Mouse (Mus musculus): ENCODE measurements around the gene Erfe. TPM values are rescaled to one million over a fixed set of nuclear protein-coding genes. Genes with fewer than 3 reads are reported as not detected.

Erfe gene
- polyA plus RNA-seq, 2 experiments, result 1.5 to 2.1 TPM

GRCm38 (mm10) chr1:91346892-91347291 lies 19.3 kb upstream of the Erfe start:
- ATAC-seq (ENCODE audit: low FRiP score, low read depth), result peak; percentile 58; the same call in 1 of the 2 replicates
- Histone ChIP-seq H3K27me3 (ENCODE audit: control insufficient read depth, insufficient read depth, low read length) (peaks cover 44% of the 10 kb centered on the region), H3K4me3 (replicated peaks; ENCODE audit: low read length) (no peak overlapping the region), H3K4me2 (replicated peaks; ENCODE audit: low read depth, low read length, severe bottlenecking) (no peak overlapping the region), H3K36me3 (ENCODE audit: control insufficient read depth, insufficient read depth, low read length) (no peaks in the 10 kb centered on the region), H3K27ac (replicated peaks; ENCODE audit: low read depth, low read length) (no peak overlapping the region), H3K9ac (ENCODE audit: low read depth, low read length, severe bottlenecking) (no peak overlapping the region), H3K9me3 (ENCODE audit: control insufficient read depth, low read length) (no peaks in the 10 kb centered on the region), H3K4me1 (ENCODE audit: control insufficient read depth, insufficient read depth, low read length) (no peaks in the 10 kb centered on the region)
- TF ChIP-seq POLR2A (IDR thresholded peaks at IDR 0.05; ENCODE audit: borderline replicate concordance, extremely low read depth, insufficient read depth, insufficient read length), result no peak
- 34% methylated on average over 3 of the region's 3 CpGs for WGBS
- DNase-seq (ENCODE audit: low spot score), result peak; percentile 55

GRCm38 (mm10) chr1:91350841-91351240 lies 15.4 kb upstream of the Erfe start, which contains the start of gene Klhl30:
Klhl30 (plus strand) TSS chr1:91351016.
- ATAC-seq (ENCODE audit: low FRiP score, low read depth) (no peak), DNase-seq (ENCODE audit: low spot score) (no peak)
- Histone ChIP-seq H3K36me3 (ENCODE audit: control insufficient read depth, insufficient read depth, low read length) (no peaks in the 10 kb centered on the region), H3K4me1 (ENCODE audit: control insufficient read depth, insufficient read depth, low read length) (no peaks in the 10 kb centered on the region), H3K4me3 (replicated peaks; ENCODE audit: low read length) (no peak within 1 kb of the TSS), H3K9me3 (ENCODE audit: control insufficient read depth, low read length) (no peaks in the 10 kb centered on the region), H3K4me2 (replicated peaks; ENCODE audit: low read depth, low read length, severe bottlenecking) (no peak within 1 kb of the TSS), H3K27me3 (ENCODE audit: control insufficient read depth, insufficient read depth, low read length) (peaks cover 9% of the 10 kb centered on the region), H3K9ac (ENCODE audit: low read depth, low read length, severe bottlenecking) (no peak within 1 kb of the TSS), H3K27ac (replicated peaks; ENCODE audit: low read depth, low read length) (no peak within 1 kb of the TSS)
- TF ChIP-seq POLR2A (IDR thresholded peaks at IDR 0.05; ENCODE audit: borderline replicate concordance, extremely low read depth, insufficient read depth, insufficient read length), result no peak
- 46% methylated on average over 4 of the region's 4 CpGs for WGBS

- Histone ChIP-seq H3K9me3 (ENCODE audit: control insufficient read depth, low read length) (no peaks in the 10 kb centered on the region), H3K36me3 (ENCODE audit: control insufficient read depth, insufficient read depth, low read length) (no peaks in the 10 kb centered on the region), H3K4me1 (ENCODE audit: control insufficient read depth, insufficient read depth, low read length) (no peaks in the 10 kb centered on the region), H3K27ac (replicated peaks; ENCODE audit: low read depth, low read length) (no peak overlapping the region), H3K9ac (ENCODE audit: low read depth, low read length, severe bottlenecking) (no peak overlapping the region), H3K4me2 (replicated peaks; ENCODE audit: low read depth, low read length, severe bottlenecking) (no peak overlapping the region), H3K27me3 (ENCODE audit: control insufficient read depth, insufficient read depth, low read length) (peaks cover 5% of the 10 kb centered on the region; the same call in 1 of the 2 replicates), H3K4me3 (replicated peaks; ENCODE audit: low read length) (no peak overlapping the region)
- ATAC-seq (ENCODE audit: low FRiP score, low read depth) (no peak), DNase-seq (ENCODE audit: low spot score) (no peak)
- TF ChIP-seq POLR2A (IDR thresholded peaks at IDR 0.05; ENCODE audit: borderline replicate concordance, extremely low read depth, insufficient read depth, insufficient read length), result no peak
- WGBS, result 75% methylated on average over 3 of the region's 3 CpGs
These were observed 15.0 kb upstream of the Erfe start for GRCm38 (mm10) chr1:91351249-91351648.

- Histone ChIP-seq H3K4me3 (replicated peaks; ENCODE audit: low read length) (no peak overlapping the region), H3K36me3 (ENCODE audit: control insufficient read depth, insufficient read depth, low read length) (no peaks in the 10 kb centered on the region), H3K4me2 (replicated peaks; ENCODE audit: low read depth, low read length, severe bottlenecking) (no peak overlapping the region), H3K9me3 (ENCODE audit: control insufficient read depth, low read length) (no peaks in the 10 kb centered on the region), H3K27ac (replicated peaks; ENCODE audit: low read depth, low read length) (no peak overlapping the region), H3K9ac (ENCODE audit: low read depth, low read length, severe bottlenecking) (no peak overlapping the region), H3K4me1 (ENCODE audit: control insufficient read depth, insufficient read depth, low read length) (no peaks in the 10 kb centered on the region), H3K27me3 (ENCODE audit: control insufficient read depth, insufficient read depth, low read length) (no peaks in the 10 kb centered on the region)
- no peak for TF ChIP-seq POLR2A (IDR thresholded peaks at IDR 0.05; ENCODE audit: borderline replicate concordance, extremely low read depth, insufficient read depth, insufficient read length)
- WGBS, result 92% methylated on average over 2 of the region's 2 CpGs
- ATAC-seq (ENCODE audit: low FRiP score, low read depth) (no peak), DNase-seq (ENCODE audit: low spot score) (no peak)
These were observed 14.0 kb upstream of the Erfe start for GRCm38 (mm10) chr1:91352277-91352676.

GRCm38 (mm10) chr1:91356105-91356504 lies 10.1 kb upstream of the Erfe start:
- no peak for TF ChIP-seq POLR2A (IDR thresholded peaks at IDR 0.05; ENCODE audit: borderline replicate concordance, extremely low read depth, insufficient read depth, insufficient read length)
- no peak overlapping the region for H3K4me3 ChIP-seq (replicated peaks; ENCODE audit: low read length)
- no peak for ATAC-seq (ENCODE audit: low FRiP score, low read depth)
- no peaks in the 10 kb centered on the region for H3K4me1 ChIP-seq (ENCODE audit: control insufficient read depth, insufficient read depth, low read length)
- H3K4me2 ChIP-seq (replicated peaks; ENCODE audit: low read depth, low read length, severe bottlenecking), result no peak overlapping the region
- no peaks in the 10 kb centered on the region for H3K9me3 ChIP-seq (ENCODE audit: control insufficient read depth, low read length)
- no peaks in the 10 kb centered on the region for H3K27me3 ChIP-seq (ENCODE audit: control insufficient read depth, insufficient read depth, low read length)
- WGBS, result 88% methylated on average over 11 of the region's 11 CpGs
- H3K9ac ChIP-seq (ENCODE audit: low read depth, low read length, severe bottlenecking), result no peak overlapping the region
- H3K27ac ChIP-seq (replicated peaks; ENCODE audit: low read depth, low read length), result no peak overlapping the region
- H3K36me3 ChIP-seq (ENCODE audit: control insufficient read depth, insufficient read depth, low read length), result no peaks in the 10 kb centered on the region
- DNase-seq (ENCODE audit: low spot score), result no peak

DNA sequence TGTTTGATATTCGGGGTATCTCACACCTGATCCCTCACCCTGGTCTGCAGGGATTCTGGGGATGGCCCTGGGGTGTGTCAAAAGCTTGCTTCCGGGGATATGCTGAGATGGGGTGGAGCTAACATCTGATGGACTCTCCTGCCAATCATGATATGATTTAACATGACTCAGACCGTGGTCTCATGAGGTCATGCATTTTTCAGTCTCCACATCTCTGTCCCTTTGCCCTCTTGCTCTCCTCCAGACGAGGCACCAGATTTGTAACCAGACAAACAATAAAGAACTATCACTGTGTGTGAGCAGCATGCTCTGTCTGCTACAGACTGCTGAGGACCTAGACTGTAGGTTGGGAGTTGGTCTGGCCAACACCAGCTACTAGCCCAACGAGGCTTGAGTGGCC lies 4.1 kb upstream of the Erfe start:
- Histone ChIP-seq H3K4me1 (ENCODE audit: control insufficient read depth, insufficient read depth, low read length) (0 out of 2 replicates have a peak, but pooled peaks cover 2% of the 10 kb centered on the region), H3K27me3 (ENCODE audit: control insufficient read depth, insufficient read depth, low read length) (peaks cover 5% of the 10 kb centered on the region; the same call in 1 of the 2 replicates), H3K9ac (ENCODE audit: low read depth, low read length, severe bottlenecking) (no peak overlapping the region), H3K9me3 (ENCODE audit: control insufficient read depth, low read length) (no peaks in the 10 kb centered on the region), H3K4me3 (replicated peaks; ENCODE audit: low read length) (no peak overlapping the region), H3K27ac (replicated peaks; ENCODE audit: low read depth, low read length) (no peak overlapping the region), H3K4me2 (replicated peaks; ENCODE audit: low read depth, low read length, severe bottlenecking) (no peak overlapping the region), H3K36me3 (ENCODE audit: control insufficient read depth, insufficient read depth, low read length) (no peaks in the 10 kb centered on the region)
- DNase-seq (ENCODE audit: low spot score) (no peak), ATAC-seq (ENCODE audit: low FRiP score, low read depth) (no peak)
- WGBS, result 81% methylated on average over 5 of the region's 5 CpGs
- TF ChIP-seq POLR2A (IDR thresholded peaks at IDR 0.05; ENCODE audit: borderline replicate concordance, extremely low read depth, insufficient read depth, insufficient read length), result no peak
